Mouse (Mus musculus) lung, adult 2 months (tissue): ENCODE results near the gene Tead4.

Experiments used
- CTCF ChIP-seq: fragments of 200-500 bp; IDR thresholded peaks from 2 replicates; pipeline ENCODE4 v1.5.1; 2011; ENCODE audit warnings: mild to moderate bottlenecking, low read length, control low read depth; ENCODE audit not compliant: insufficient read depth
- POLR2A ChIP-seq: fragments of 200-500 bp; IDR thresholded peaks from 2 replicates; pipeline ENCODE4 v1.6.1; 2011; ENCODE audit warnings: low read depth, mild to moderate bottlenecking, control low read depth, low read length, borderline replicate concordance; ENCODE audit errors: extremely low read depth

GRCm38 (mm10) chr6:128275506-128276064, 25.0 kb downstream of the Tead4 start:
- TF ChIP-seq POLR2A (no peak), CTCF (no peak)
